In genomic region chr10:110477689-110478314, GRCm38 (mm10) we compare ENCODE assay signal across 10 mouse cellular contexts. TPM values are rescaled to one million over a fixed set of nuclear protein-coding genes. Genes with fewer than 3 reads are reported as not detected.
DNase-seq lines count a peak whose midpoint lies in the region; ATAC-seq and TF ChIP-seq lines count a peak whose summit lies in the region.
"Had no signal": no experiment of that assay in that cellular context is flagged by ENCODE, and none has a peak within 500 bp of the region (broad histone marks: within the 10 kb centered on the region; RNA-seq: fewer than 3 reads in every experiment).

No protein-coding gene starts in this region.

- H3K4me3 ChIP-seq in embryonic facial prominence, embryonic 13.5 days, result no peak overlapping the region
- H3K4me3 ChIP-seq in myocyte, result no peak overlapping the region
- H3K4me3 ChIP-seq: liver, embryonic 15.5 days had no signal

- H3K27ac ChIP-seq in embryonic facial prominence, embryonic 13.5 days, result no peak overlapping the region
- H3K27ac ChIP-seq: liver, embryonic 15.5 days had no signal

- H3ac ChIP-seq in myocyte (ENCODE audit: control insufficient read depth, insufficient read length), result no peak overlapping the region

- H3K79me2 ChIP-seq in myocyte (ENCODE audit: control insufficient read depth, insufficient read depth), result no peaks in the 10 kb centered on the region

- peak; percentile 30 to 38 for DNase-seq in cerebellum, postnatal 10 days
- peak; percentile 23 for DNase-seq in left cerebral cortex, adult 11 months (ENCODE audit: low spot score)
- no peak for DNase-seq in urinary bladder, adult 2 months (ENCODE audit: low spot score)
- DNase-seq in lung, postnatal 10 days, result no peak
- no peak for DNase-seq in heart, adult 8-10 months (ENCODE audit: low spot score)
- DNase-seq: thymus, postnatal 25 days had no signal

- 48% methylated on average over 11 of the region's 11 CpGs for WGBS in embryonic facial prominence, embryonic 13.5 days

- H3K36me3 ChIP-seq in embryonic facial prominence, embryonic 13.5 days, result no peaks in the 10 kb centered on the region
- no peaks in the 10 kb centered on the region for H3K36me3 ChIP-seq in myocyte (ENCODE audit: control insufficient read depth, insufficient read depth)
- H3K36me3 ChIP-seq: liver, embryonic 15.5 days had no signal

- H3K4me1 ChIP-seq in embryonic facial prominence, embryonic 13.5 days, result no peaks in the 10 kb centered on the region
- H3K4me1 ChIP-seq: liver, embryonic 15.5 days had no signal

- no peaks in the 10 kb centered on the region for H3K27me3 ChIP-seq in embryonic facial prominence, embryonic 13.5 days
- H3K27me3 ChIP-seq in myocyte (ENCODE audit: control insufficient read depth, insufficient read depth, insufficient read length), result no peaks in the 10 kb centered on the region
- H3K27me3 ChIP-seq: liver, embryonic 15.5 days had no signal

- no peak overlapping the region for H3K9ac ChIP-seq in embryonic facial prominence, embryonic 13.5 days
- H3K9ac ChIP-seq: liver, embryonic 15.5 days had no signal

- no peaks in the 10 kb centered on the region for H3K9me3 ChIP-seq in embryonic facial prominence, embryonic 13.5 days
- H3K9me3 ChIP-seq: liver, embryonic 15.5 days had no signal

- TF ChIP-seq POLR2A in myocyte (IDR thresholded peaks at IDR 0.05; ENCODE audit: insufficient read length, low read depth), result no peak

- H3K4me2 ChIP-seq in embryonic facial prominence, embryonic 13.5 days, result 0 out of 2 replicates have a peak overlapping the region, but pooled peaks have one; percentile 21
- H3K4me2 ChIP-seq in myocyte (ENCODE audit: low read depth), result no peak overlapping the region
- H3K4me2 ChIP-seq: liver, embryonic 15.5 days had no signal

- ATAC-seq in cerebellum, adult (ENCODE audit: insufficient number of reproducible peaks, low FRiP score, low TSS enrichment), result no peak
- ATAC-seq in embryonic facial prominence, embryonic 13.5 days (ENCODE audit: insufficient number of reproducible peaks, insufficient read depth, low FRiP score, low TSS enrichment, low read depth), result no peak

TF ChIP-seq in myocyte, 11 proteins besides CTCF, POLR2A, EP300 and RAD21:
- peak in 2 of 3 experiments; percentile 78 for TF ChIP-seq MYOD1 (IDR thresholded peaks at IDR 0.05; ENCODE audit: control insufficient read depth in 1 of 3, insufficient read length in 2 of 3, low read depth in 2 of 3)
- no peak for TF ChIP-seq CEBPB (IDR thresholded peaks at IDR 0.05; ENCODE audit: insufficient read depth, poor library complexity, severe bottlenecking)

RNA-seq across cellular contexts. Expression of gene Nav3, which starts 21.8 kb away (rescaled TPM):
- 3.4 and 4.1 TPM in 2 replicates for polyA plus RNA-seq in embryonic facial prominence, embryonic 13.5 days (2015; fragmentation: Nextera tagmentation; extraction: Ambion mirVana)
- 2.9 TPM for polyA plus RNA-seq in myocyte (2012; fragmentation: generic; extraction: Trizol)
- polyA plus RNA-seq in urinary bladder, adult 2 months (2012; rRNA removed), result 0.76 and 0.88 TPM in 2 replicates
- total RNA-seq in heart, adult 8-10 months (2022), result 1 to 10 TPM; 2.4 to 4.8 (median 3.4) TPM

Comparison
In these comparisons a context has a peak if more than half of its experiments do, and no peak if none do; other contexts are left out.
1. DNase-seq: peak in cerebellum, postnatal 10 days (2 of 2) and left cerebral cortex, adult 11 months (single experiment); none in urinary bladder, adult 2 months (single experiment), lung, postnatal 10 days (single experiment) and heart, adult 8-10 months (single experiment).